Mouse (Mus musculus) bone marrow, adult 2 months (tissue): ENCODE data around the gene Msh4.

Experiments used
- CTCF ChIP-seq: fragments of 200-500 bp; IDR thresholded peaks from 2 replicates; pipeline ENCODE4 v1.5.1; 2011; ENCODE audit warnings: low read length, control low read depth; ENCODE audit not compliant: control insufficient read depth, insufficient read depth
- POLR2A ChIP-seq: fragments of 200-500 bp; IDR thresholded peaks from 2 replicates; pipeline ENCODE4 v1.6.1; 2011; ENCODE audit warnings: low read depth, mild to moderate bottlenecking, control low read depth, low read length, borderline replicate concordance; ENCODE audit not compliant: control insufficient read depth

DNA sequence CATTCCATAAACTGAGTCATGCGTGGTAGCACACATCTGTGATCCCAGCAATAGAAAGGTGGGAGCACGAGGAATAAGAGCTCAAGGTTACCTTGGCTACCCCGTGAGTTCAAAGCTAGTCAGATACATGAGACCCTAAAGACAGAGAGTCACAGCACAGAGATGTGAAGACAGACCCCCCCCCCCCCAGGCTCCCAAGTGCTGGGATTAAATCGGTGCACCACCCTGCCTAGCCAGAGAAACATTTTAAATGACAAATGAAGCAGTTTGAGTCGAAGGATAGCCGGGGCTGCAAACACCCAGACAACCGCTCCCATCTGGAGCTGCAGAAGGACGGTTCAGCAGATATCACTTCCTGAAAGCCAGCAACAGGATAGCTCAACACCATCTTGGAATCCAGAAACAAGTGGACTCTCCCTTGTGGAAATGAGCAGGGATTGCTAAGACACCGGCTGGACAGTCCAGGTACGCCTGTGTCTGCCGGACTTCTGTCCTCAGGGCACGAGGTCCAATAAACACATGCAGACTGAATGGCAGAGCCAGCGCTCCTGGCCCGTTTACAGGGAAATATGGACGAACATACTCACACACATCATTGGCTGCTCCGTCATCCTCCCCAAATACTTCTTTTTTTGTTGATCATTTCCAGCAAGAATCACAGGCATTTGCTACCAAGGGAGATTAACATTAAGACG lies 31.3 kb upstream of the Msh4 start:
- TF ChIP-seq POLR2A (no peak), CTCF (no peak)
